Mouse (Mus musculus) myocyte (in vitro differentiated cells): ENCODE data around the gene S100a10.

Source experiments
- CEBPB ChIP-seq: IDR thresholded peaks from 2 replicates; pipeline ENCODE4 v1.6.1; 2011; ENCODE audit warnings: mild to moderate bottlenecking, moderate library complexity; ENCODE audit not compliant: poor library complexity, insufficient read depth, severe bottlenecking
- E2F4 ChIP-seq: IDR thresholded peaks from one replicate; pipeline ENCODE4 v1.6.1; 2011; ENCODE audit warnings: mild to moderate bottlenecking, control low read depth, moderate library complexity; ENCODE audit not compliant: insufficient read depth
- MAX ChIP-seq: IDR thresholded peaks from one replicate; pipeline ENCODE4 v1.6.1; 2011; ENCODE audit warnings: low read depth, mild to moderate bottlenecking, control low read depth
- MYOD1 ChIP-seq, 3 experiments: IDR thresholded peaks; one replicate each; pipeline ENCODE4 v1.6.1; 2011; ENCODE audit warnings: control low read depth in 2 of 3, low read depth in 2 of 3, mild to moderate bottlenecking in 2 of 3, moderate library complexity in 1 of 3; ENCODE audit not compliant: insufficient read length in 2 of 3, control insufficient read depth in 1 of 3
- MYOG ChIP-seq, 3 experiments: IDR thresholded peaks; one replicate each; pipeline ENCODE4 v1.6.1; 2011; ENCODE audit warnings: control low read depth in 2 of 3, low read depth in 2 of 3, mild to moderate bottlenecking in 2 of 3; ENCODE audit not compliant: insufficient read length in 2 of 3, control insufficient read depth in 1 of 3, insufficient read depth in 1 of 3
- POLR2A ChIP-seq: IDR thresholded peaks from one replicate; pipeline ENCODE4 v1.6.1; 2011; ENCODE audit warnings: low read depth, mild to moderate bottlenecking, control low read depth, moderate library complexity; ENCODE audit not compliant: insufficient read length
- POLR2AphosphoS2 ChIP-seq: IDR thresholded peaks from one replicate; pipeline ENCODE4 v1.6.1; 2011; ENCODE audit warnings: low read depth, control low read depth; ENCODE audit not compliant: insufficient read length
- REST ChIP-seq: IDR thresholded peaks from one replicate; pipeline ENCODE4 v1.6.1; 2011; ENCODE audit warnings: mild to moderate bottlenecking, control low read depth, moderate library complexity; ENCODE audit not compliant: insufficient read depth, insufficient read length
- SRF ChIP-seq: IDR thresholded peaks from one replicate; pipeline ENCODE4 v1.6.1; 2011; ENCODE audit warnings: low read depth; ENCODE audit not compliant: control insufficient read depth, insufficient read length
- TCF12 ChIP-seq: IDR thresholded peaks from one replicate; pipeline ENCODE4 v1.6.1; 2011; ENCODE audit warnings: mild to moderate bottlenecking, control low read depth; ENCODE audit not compliant: poor library complexity, insufficient read depth, severe bottlenecking
- TCF3 ChIP-seq: IDR thresholded peaks from one replicate; pipeline ENCODE4 v1.6.1; 2011; ENCODE audit warnings: low read depth, control low read depth; ENCODE audit not compliant: insufficient read length
- USF1 ChIP-seq: IDR thresholded peaks from one replicate; pipeline ENCODE4 v1.6.1; 2011; ENCODE audit warnings: low read depth, mild to moderate bottlenecking, control low read depth, moderate library complexity

- TF ChIP-seq POLR2A (no peak), TCF3 (no peak), E2F4 (no peak), MYOD1 (IDR thresholded peaks at IDR 0.05; ENCODE audit: control insufficient read depth in 1 of 3, insufficient read length in 2 of 3, low read depth in 2 of 3) (no peak), MAX (no peak), POLR2AphosphoS2 (no peak), USF1 (no peak), MYOG (IDR thresholded peaks at IDR 0.05; ENCODE audit: control insufficient read depth in 1 of 3, insufficient read depth in 1 of 3, insufficient read length in 2 of 3, low read depth in 2 of 3) (no peak), TCF12 (no peak), CEBPB (0 out of 2 replicates have a peak, but pooled peaks have one; percentile 3), SRF (no peak), REST (no peak)
Observed at GRCm38 (mm10) chr3:93522611-93523010, 32.3 kb upstream of the S100a10 start.
